Mouse (Mus musculus): ENCODE data around the gene BC117090.
"Not testable (repeated sequence)": the region's sequence is repeated elsewhere in the genome, so short reads cannot be mapped to it uniquely, and the experiment has no call there.

DNA sequence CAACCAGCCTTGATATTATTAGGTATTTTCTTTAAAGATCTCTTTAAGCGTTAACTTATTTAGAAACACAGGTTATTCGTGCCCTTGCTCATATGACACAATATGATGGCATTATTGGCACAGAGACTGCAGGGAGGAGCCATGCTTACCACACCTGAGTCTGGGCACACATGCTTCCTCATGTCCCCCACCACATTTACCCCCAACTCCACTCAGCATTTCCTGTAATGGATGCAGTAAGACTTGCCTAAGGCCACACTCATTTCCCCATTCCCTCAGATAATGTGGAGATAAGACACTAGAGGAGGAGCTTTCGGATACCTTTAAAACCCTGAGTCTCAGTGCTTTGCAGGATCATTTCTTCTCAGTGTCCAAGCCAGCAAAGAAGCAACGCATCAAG, 57.3 kb downstream of the BC117090 start, which contains the start of gene Stfa1:
- not testable (repeated sequence) for TF ChIP-seq CTCF (IDR thresholded peaks at IDR 0.05; ENCODE audit: low read depth)
- peak; percentile 39; the same call in 1 of the 2 replicates for TF ChIP-seq EP300 (IDR thresholded peaks at IDR 0.05; ENCODE audit: low read depth)
